Mouse (Mus musculus): ENCODE data around the gene Myo1e. TPM values are rescaled to one million over a fixed set of nuclear protein-coding genes. Genes with fewer than 3 reads are reported as not detected.

Myo1e gene
- polyA plus RNA-seq, 1 experiment: 14.0 TPM

GRCm38 (mm10) chr9:70281407-70281806 is 74.3 kb downstream of the Myo1e start:
- no peak for DNase-seq (ENCODE audit: low spot score)

GRCm38 (mm10) chr9:70282107-70282506 is 75.0 kb downstream of the Myo1e start:
- DNase-seq (ENCODE audit: low spot score): no peak

- no peak for DNase-seq (ENCODE audit: low spot score)
Measured at GRCm38 (mm10) chr9:70283151-70283550, 76.0 kb downstream of the Myo1e start.

- DNase-seq (ENCODE audit: low spot score): no peak
Measured at GRCm38 (mm10) chr9:70284584-70285140, 77.5 kb downstream of the Myo1e start.

GRCm38 (mm10) chr9:70290785-70291184 is 83.6 kb downstream of the Myo1e start:
- DNase-seq (ENCODE audit: low spot score): no peak

- no peak for DNase-seq (ENCODE audit: low spot score)
Measured at GRCm38 (mm10) chr9:70296916-70297315, 89.8 kb downstream of the Myo1e start.

GRCm38 (mm10) chr9:70298221-70298620 is 91.1 kb downstream of the Myo1e start:
- DNase-seq (ENCODE audit: low spot score): no peak

- no peak for DNase-seq (ENCODE audit: low spot score)
Measured at GRCm38 (mm10) chr9:70300705-70301104, 93.6 kb downstream of the Myo1e start.

- no peak for DNase-seq (ENCODE audit: low spot score)
Measured at GRCm38 (mm10) chr9:70301598-70301997, 94.4 kb downstream of the Myo1e start.

GRCm38 (mm10) chr9:70304901-70305300 is 97.8 kb downstream of the Myo1e start:
- DNase-seq (ENCODE audit: low spot score): no peak

- no peak for DNase-seq (ENCODE audit: low spot score)
Measured at GRCm38 (mm10) chr9:70310046-70310445, 102.9 kb downstream of the Myo1e start.

GRCm38 (mm10) chr9:70314019-70314418 is 106.9 kb downstream of the Myo1e start:
- DNase-seq (ENCODE audit: low spot score): no peak

- DNase-seq (ENCODE audit: low spot score): no peak
Measured at GRCm38 (mm10) chr9:70315130-70315529, 108.0 kb downstream of the Myo1e start.

GRCm38 (mm10) chr9:70318601-70319000 is 111.5 kb downstream of the Myo1e start:
- no peak for DNase-seq (ENCODE audit: low spot score)

- no peak for DNase-seq (ENCODE audit: low spot score)
Measured at GRCm38 (mm10) chr9:70324336-70324735, 117.2 kb downstream of the Myo1e start.

GRCm38 (mm10) chr9:70325880-70326595 is 118.9 kb downstream of the Myo1e start:
- DNase-seq (ENCODE audit: low spot score): no peak

- no peak for DNase-seq (ENCODE audit: low spot score)
Measured at GRCm38 (mm10) chr9:70328193-70328841, 121.2 kb downstream of the Myo1e start.

GRCm38 (mm10) chr9:70331727-70332335 is 124.7 kb downstream of the Myo1e start:
- DNase-seq (ENCODE audit: low spot score): no peak

GRCm38 (mm10) chr9:70338391-70338790 is 131.2 kb downstream of the Myo1e start:
- no peak for DNase-seq (ENCODE audit: low spot score)

- DNase-seq (ENCODE audit: low spot score): no peak
Measured at GRCm38 (mm10) chr9:70338894-70339293, 131.7 kb downstream of the Myo1e start.

- DNase-seq (ENCODE audit: low spot score): no peak
Measured at GRCm38 (mm10) chr9:70349274-70349673, 142.1 kb downstream of the Myo1e start.

- DNase-seq (ENCODE audit: low spot score): no peak
Measured at GRCm38 (mm10) chr9:70351570-70352277, 144.6 kb downstream of the Myo1e start.

Data from urinary bladder, adult 2 months (tissue).